Mouse (Mus musculus) testis, postnatal 10 days (tissue): Measurements from ENCODE around the gene Spa17.

Experiments used
- DNase-seq: peaks from one replicate; pipeline ENCODE4 v3.0.0; 2021; ENCODE audit warnings: low spot score

Gene Spa17

GRCm38 (mm10) chr9:37616770-37617169, 3.2 kb upstream of the Spa17 start:
- no peak for DNase-seq

GRCm38 (mm10) chr9:37615220-37615619, 1.7 kb upstream of the Spa17 start:
- no peak for DNase-seq

GRCm38 (mm10) chr9:37614316-37614715, 794 bp upstream of the Spa17 start:
- DNase-seq: no peak

- no peak for DNase-seq
Observed at GRCm38 (mm10) chr9:37613911-37614280, 374 bp upstream of the Spa17 start.

GRCm38 (mm10) chr9:37609558-37609957, 4.0 kb downstream of the Spa17 start:
- no peak for DNase-seq

GRCm38 (mm10) chr9:37605089-37605488, 8.4 kb downstream of the Spa17 start:
- DNase-seq: no peak

GRCm38 (mm10) chr9:37600538-37601205, 12.8 kb downstream of the Spa17 start:
- DNase-seq: no peak

GRCm38 (mm10) chr9:37598637-37599036, 14.9 kb downstream of the Spa17 start:
- DNase-seq: no peak

- no peak for DNase-seq
Observed at GRCm38 (mm10) chr9:37595570-37595969, 18.0 kb downstream of the Spa17 start.

- DNase-seq: no peak
Observed at GRCm38 (mm10) chr9:37593690-37594089, 19.8 kb downstream of the Spa17 start.

GRCm38 (mm10) chr9:37592633-37593032, 20.9 kb downstream of the Spa17 start:
- DNase-seq: no peak

- DNase-seq: no peak
Observed at GRCm38 (mm10) chr9:37592025-37592424, 21.5 kb downstream of the Spa17 start.

- DNase-seq: no peak
Observed at GRCm38 (mm10) chr9:37590381-37590780, 23.1 kb downstream of the Spa17 start.

- DNase-seq: no peak
Observed at GRCm38 (mm10) chr9:37586718-37587117, 26.8 kb downstream of the Spa17 start.

GRCm38 (mm10) chr9:37583594-37583993, 29.9 kb downstream of the Spa17 start:
- DNase-seq: no peak

- no peak for DNase-seq
Observed at GRCm38 (mm10) chr9:37576436-37576930, 37.0 kb downstream of the Spa17 start.

- no peak for DNase-seq
Observed at GRCm38 (mm10) chr9:37572204-37572876, 41.2 kb downstream of the Spa17 start.

- no peak for DNase-seq
Observed at GRCm38 (mm10) chr9:37569231-37569835, 44.2 kb downstream of the Spa17 start.

- no peak for DNase-seq
Observed at GRCm38 (mm10) chr9:37568605-37569214, 44.8 kb downstream of the Spa17 start.

GRCm38 (mm10) chr9:37567892-37568604, 45.5 kb downstream of the Spa17 start:
- no peak for DNase-seq

GRCm38 (mm10) chr9:37567454-37567853, 46.1 kb downstream of the Spa17 start:
- no peak for DNase-seq

GRCm38 (mm10) chr9:37567019-37567418, 46.5 kb downstream of the Spa17 start:
- no peak for DNase-seq
